Mouse (Mus musculus): Measurements from ENCODE around the gene Zfp628. TPM values are rescaled to one million over a fixed set of nuclear protein-coding genes. Genes with fewer than 3 reads are reported as not detected.

Gene Zfp628
- polyA plus RNA-seq, 1 experiment from 2014 or later = 3.9 TPM

DNA sequence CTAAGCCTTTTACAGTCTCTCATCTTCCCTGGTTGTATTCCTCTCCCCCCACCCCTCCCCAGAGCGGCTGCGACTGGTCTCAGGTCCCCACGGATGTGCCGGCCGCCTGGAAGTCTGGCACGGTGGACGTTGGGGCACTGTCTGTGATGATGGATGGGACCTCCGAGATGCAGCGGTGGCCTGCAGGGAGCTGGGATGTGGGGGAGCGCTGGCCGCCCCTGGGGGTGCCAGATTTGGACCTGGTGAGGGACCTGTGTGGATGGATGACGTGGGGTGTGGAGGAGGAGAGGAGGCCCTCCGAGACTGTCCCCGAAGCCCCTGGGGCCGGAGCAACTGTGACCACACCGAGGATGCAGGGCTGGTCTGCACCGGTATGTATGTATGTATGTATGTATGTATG, 13.3 kb downstream of the Zfp628 start:
- DNase-seq (ENCODE audit: low spot score) = no peak
- no peak overlapping the region for H3K4me3 ChIP-seq (replicated peaks; ENCODE audit: low read depth, low read length)
- H3K27ac ChIP-seq = no peak overlapping the region
- no peak overlapping the region for H3K4me2 ChIP-seq (ENCODE audit: low read length)
- H3K36me3 ChIP-seq (ENCODE audit: insufficient read depth, low read length) = no peaks in the 10 kb centered on the region
- no peaks in the 10 kb centered on the region for H3K9me3 ChIP-seq (replicated peaks; ENCODE audit: low read length)
- WGBS = 53% methylated on average over 17 of the region's 17 CpGs
- peaks cover 18% of the 10 kb centered on the region for H3K4me1 ChIP-seq (replicated peaks; ENCODE audit: insufficient read depth, low read length)
- TF ChIP-seq CTCF (IDR thresholded peaks at IDR 0.05; ENCODE audit: low read depth) = no peak
- H3K27me3 ChIP-seq (ENCODE audit: insufficient read depth, low read length) = no peaks in the 10 kb centered on the region
- no peak for ATAC-seq (replicated peaks; ENCODE audit: low FRiP score, low read depth)
- 0 out of 2 replicates have a peak overlapping the region, but pooled peaks have one; percentile 35 for H3K9ac ChIP-seq (ENCODE audit: low read depth, low read length)

DNA sequence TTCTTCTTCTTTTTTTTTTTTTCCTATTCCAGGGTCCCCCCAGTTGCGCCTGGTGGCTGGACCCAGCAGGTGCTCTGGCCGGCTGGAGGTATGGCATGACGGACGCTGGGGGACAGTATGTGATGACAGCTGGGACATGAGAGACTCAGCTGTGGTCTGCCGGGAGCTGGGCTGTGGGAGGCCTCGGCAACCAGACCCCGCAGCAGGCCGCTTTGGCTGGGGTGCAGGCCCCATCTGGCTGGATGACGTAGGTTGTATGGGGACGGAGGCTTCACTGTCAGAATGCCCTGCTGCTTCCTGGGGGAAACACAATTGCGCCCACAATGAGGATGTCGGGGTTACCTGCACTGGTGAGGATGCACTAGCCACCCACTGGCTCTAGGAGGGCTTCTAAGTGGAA, 18.1 kb downstream of the Zfp628 start:
- Histone ChIP-seq H3K9me3 (replicated peaks; ENCODE audit: low read length) (no peaks in the 10 kb centered on the region), H3K4me1 (replicated peaks; ENCODE audit: insufficient read depth, low read length) (no peaks in the 10 kb centered on the region), H3K9ac (ENCODE audit: low read depth, low read length) (no peak overlapping the region), H3K36me3 (ENCODE audit: insufficient read depth, low read length) (no peaks in the 10 kb centered on the region), H3K27me3 (ENCODE audit: insufficient read depth, low read length) (no peaks in the 10 kb centered on the region), H3K4me2 (ENCODE audit: low read length) (no peak overlapping the region), H3K27ac (no peak overlapping the region), H3K4me3 (replicated peaks; ENCODE audit: low read depth, low read length) (no peak overlapping the region)
- 79% methylated on average over 12 of the region's 12 CpGs for WGBS
- ATAC-seq (replicated peaks; ENCODE audit: low FRiP score, low read depth) (no peak), DNase-seq (ENCODE audit: low spot score) (no peak)
- TF ChIP-seq CTCF (IDR thresholded peaks at IDR 0.05; ENCODE audit: low read depth) = no peak

DNA sequence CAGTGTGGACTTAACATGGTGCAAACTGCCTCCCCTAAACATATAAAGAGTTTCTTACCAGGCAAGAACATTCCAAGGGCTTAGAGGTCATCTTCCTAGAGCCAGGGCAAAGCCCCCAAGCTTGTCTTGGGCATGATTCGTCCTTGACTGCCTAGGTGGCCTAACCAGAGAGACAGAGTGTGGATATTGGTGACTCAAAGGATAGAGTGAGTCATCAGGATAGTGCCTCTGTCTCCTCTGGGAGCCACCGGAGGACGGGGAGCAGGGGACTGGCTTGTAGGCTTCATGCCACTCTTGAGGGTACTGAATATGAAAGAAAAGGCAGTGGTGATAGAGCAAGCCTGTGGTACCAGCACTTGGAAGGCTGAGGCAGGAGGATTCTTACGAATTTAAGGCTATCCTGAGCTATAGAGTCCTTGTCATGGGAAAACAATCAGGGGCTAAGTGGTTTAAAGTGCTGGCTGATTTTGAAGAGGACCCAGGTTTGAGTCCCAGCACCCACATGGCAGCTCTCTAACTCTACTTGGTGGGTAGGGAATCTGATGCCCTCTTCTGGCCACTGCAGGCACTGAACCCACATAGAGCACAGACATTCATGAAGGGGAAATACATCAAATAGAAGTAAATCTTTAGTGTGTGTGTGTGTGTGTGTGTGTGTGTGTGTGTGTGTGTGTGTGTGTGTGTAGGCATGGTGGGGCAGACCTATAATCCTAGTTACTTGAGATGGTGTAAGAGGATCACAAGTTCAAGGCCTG, 19.3 kb downstream of the Zfp628 start:
- no peak overlapping the region for H3K4me2 ChIP-seq (ENCODE audit: low read length)
- no peak for ATAC-seq (replicated peaks; ENCODE audit: low FRiP score, low read depth)
- H3K27me3 ChIP-seq (ENCODE audit: insufficient read depth, low read length) = no peaks in the 10 kb centered on the region
- no peaks in the 10 kb centered on the region for H3K4me1 ChIP-seq (replicated peaks; ENCODE audit: insufficient read depth, low read length)
- no peak overlapping the region for H3K4me3 ChIP-seq (replicated peaks; ENCODE audit: low read depth, low read length)
- WGBS = 83% methylated on average over 4 of the region's 4 CpGs
- TF ChIP-seq CTCF (IDR thresholded peaks at IDR 0.05; ENCODE audit: low read depth) = no peak
- no peak for DNase-seq (ENCODE audit: low spot score)
- H3K9me3 ChIP-seq (replicated peaks; ENCODE audit: low read length) = no peaks in the 10 kb centered on the region
- H3K36me3 ChIP-seq (ENCODE audit: insufficient read depth, low read length) = no peaks in the 10 kb centered on the region
- H3K9ac ChIP-seq (ENCODE audit: low read depth, low read length) = no peak overlapping the region
- H3K27ac ChIP-seq = no peak overlapping the region

DNA sequence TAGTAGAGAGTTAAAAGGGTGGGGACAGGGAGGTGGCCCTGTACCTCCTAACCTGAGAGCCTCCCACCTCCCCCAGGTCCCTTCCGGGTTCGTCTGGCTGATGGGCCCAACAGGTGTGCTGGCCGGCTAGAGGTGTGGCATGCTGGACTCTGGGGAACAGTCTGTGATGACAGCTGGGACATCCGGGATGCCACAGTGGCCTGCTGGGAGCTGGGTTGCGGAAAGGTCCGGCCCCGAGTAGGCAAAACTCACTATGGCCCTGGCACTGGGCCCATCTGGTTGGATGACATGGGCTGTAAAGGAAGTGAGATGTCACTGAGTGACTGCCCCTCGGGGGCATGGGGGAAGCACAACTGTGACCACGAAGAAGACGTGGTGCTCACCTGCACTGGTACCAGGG, 21.8 kb downstream of the Zfp628 start:
- no peaks in the 10 kb centered on the region for H3K27me3 ChIP-seq (ENCODE audit: insufficient read depth, low read length)
- no peaks in the 10 kb centered on the region for H3K9me3 ChIP-seq (replicated peaks; ENCODE audit: low read length)
- H3K4me2 ChIP-seq (ENCODE audit: low read length) = no peak overlapping the region
- 71% methylated on average over 10 of the region's 10 CpGs for WGBS
- H3K27ac ChIP-seq = no peak overlapping the region
- no peaks in the 10 kb centered on the region for H3K4me1 ChIP-seq (replicated peaks; ENCODE audit: insufficient read depth, low read length)
- no peak overlapping the region for H3K4me3 ChIP-seq (replicated peaks; ENCODE audit: low read depth, low read length)
- ATAC-seq (replicated peaks; ENCODE audit: low FRiP score, low read depth) (no peak), DNase-seq (ENCODE audit: low spot score) (no peak)
- H3K36me3 ChIP-seq (ENCODE audit: insufficient read depth, low read length) = no peaks in the 10 kb centered on the region
- H3K9ac ChIP-seq (ENCODE audit: low read depth, low read length) = no peak overlapping the region
- TF ChIP-seq CTCF (IDR thresholded peaks at IDR 0.05; ENCODE audit: low read depth) = no peak

DNA sequence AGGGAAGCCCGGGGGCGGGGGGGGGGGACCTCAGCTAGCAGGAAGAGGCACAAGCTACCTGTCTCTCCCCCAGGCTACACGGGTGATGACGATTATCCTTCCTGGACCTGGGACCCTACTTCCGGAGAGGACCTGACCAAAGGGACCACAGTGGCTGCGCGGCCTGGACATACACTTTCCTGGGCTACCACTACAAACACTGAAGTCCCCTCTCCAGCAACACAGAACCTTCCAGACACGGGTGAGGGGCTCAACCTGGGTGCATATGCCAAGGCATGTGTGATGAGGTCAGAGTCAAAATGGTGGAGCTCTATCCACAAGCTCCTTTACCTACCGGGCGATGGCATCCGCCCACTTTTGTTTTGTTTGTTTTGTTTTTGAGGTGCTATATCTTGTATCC, 22.4 kb downstream of the Zfp628 start:
- H3K36me3 ChIP-seq (ENCODE audit: insufficient read depth, low read length) = no peaks in the 10 kb centered on the region
- H3K4me1 ChIP-seq (replicated peaks; ENCODE audit: insufficient read depth, low read length) = no peaks in the 10 kb centered on the region
- WGBS = 64% methylated on average over 10 of the region's 11 CpGs
- H3K4me3 ChIP-seq (replicated peaks; ENCODE audit: low read depth, low read length) = no peak overlapping the region
- TF ChIP-seq CTCF (IDR thresholded peaks at IDR 0.05; ENCODE audit: low read depth) = no peak
- ATAC-seq (replicated peaks; ENCODE audit: low FRiP score, low read depth) (no peak), DNase-seq (ENCODE audit: low spot score) (no peak)
- H3K27ac ChIP-seq = no peak overlapping the region
- no peaks in the 10 kb centered on the region for H3K9me3 ChIP-seq (replicated peaks; ENCODE audit: low read length)
- no peak overlapping the region for H3K4me2 ChIP-seq (ENCODE audit: low read length)
- H3K9ac ChIP-seq (ENCODE audit: low read depth, low read length) = no peak overlapping the region
- no peaks in the 10 kb centered on the region for H3K27me3 ChIP-seq (ENCODE audit: insufficient read depth, low read length)

DNA sequence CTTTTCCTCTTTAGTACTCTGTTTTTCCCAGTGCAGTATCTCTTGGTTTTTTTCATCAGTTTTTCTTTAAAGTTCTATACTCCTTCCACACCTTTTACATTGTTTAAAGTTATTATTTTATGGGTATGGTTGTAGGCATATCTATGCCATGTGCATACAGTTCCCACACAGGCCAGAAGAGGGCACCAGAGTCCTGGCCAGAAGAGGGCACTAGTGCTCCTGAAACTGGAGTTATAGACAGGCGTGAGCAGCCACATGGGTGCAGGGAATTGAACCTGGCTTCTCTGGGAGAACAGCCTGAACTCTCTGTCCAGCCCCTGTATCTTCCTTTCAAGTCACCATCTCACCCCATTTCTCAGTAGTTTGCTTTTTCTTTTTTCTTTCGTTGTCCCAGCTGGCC, 23.4 kb downstream of the Zfp628 start:
- no peak for ATAC-seq (replicated peaks; ENCODE audit: low FRiP score, low read depth)
- WGBS = 46% methylated on average over 2 of the region's 2 CpGs
- peak; percentile 72 for DNase-seq (ENCODE audit: low spot score)
- no peaks in the 10 kb centered on the region for H3K9me3 ChIP-seq (replicated peaks; ENCODE audit: low read length)
- TF ChIP-seq CTCF (IDR thresholded peaks at IDR 0.05; ENCODE audit: low read depth) = peak; percentile 94
- no peak overlapping the region for H3K27ac ChIP-seq
- H3K4me1 ChIP-seq (replicated peaks; ENCODE audit: insufficient read depth, low read length) = no peaks in the 10 kb centered on the region
- no peak overlapping the region for H3K4me3 ChIP-seq (replicated peaks; ENCODE audit: low read depth, low read length)
- no peaks in the 10 kb centered on the region for H3K36me3 ChIP-seq (ENCODE audit: insufficient read depth, low read length)
- no peak overlapping the region for H3K4me2 ChIP-seq (ENCODE audit: low read length)
- H3K9ac ChIP-seq (ENCODE audit: low read depth, low read length) = no peak overlapping the region
- no peaks in the 10 kb centered on the region for H3K27me3 ChIP-seq (ENCODE audit: insufficient read depth, low read length)

DNA sequence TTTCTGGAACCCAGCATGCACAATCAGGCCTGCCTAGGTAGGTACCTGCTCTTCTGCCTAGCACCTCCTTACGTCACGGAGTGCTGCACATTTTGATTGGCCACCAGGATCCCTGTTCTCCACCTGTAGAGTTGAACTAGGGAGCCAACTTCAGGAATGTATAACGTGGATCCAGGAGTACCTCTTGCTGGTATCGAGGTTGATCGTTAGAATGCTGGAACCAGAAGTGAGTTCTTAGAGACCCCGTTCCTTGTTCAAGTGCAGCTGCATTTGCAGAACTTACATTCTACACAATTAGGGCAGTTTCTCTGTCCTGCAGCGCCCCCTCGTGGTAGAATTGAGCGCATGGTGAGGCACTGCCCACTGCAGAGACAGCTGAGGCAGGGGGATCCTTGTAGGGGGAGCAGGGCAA, 25.1 kb downstream of the Zfp628 start:
- H3K4me1 ChIP-seq (replicated peaks; ENCODE audit: insufficient read depth, low read length) = no peaks in the 10 kb centered on the region
- no peak overlapping the region for H3K9ac ChIP-seq (ENCODE audit: low read depth, low read length)
- DNase-seq (ENCODE audit: low spot score) = peak; percentile 77
- peak; percentile 67; the same call in 1 of the 2 replicates for ATAC-seq (replicated peaks; ENCODE audit: low FRiP score, low read depth)
- no peaks in the 10 kb centered on the region for H3K9me3 ChIP-seq (replicated peaks; ENCODE audit: low read length)
- no peak overlapping the region for H3K4me3 ChIP-seq (replicated peaks; ENCODE audit: low read depth, low read length)
- no peak overlapping the region for H3K4me2 ChIP-seq (ENCODE audit: low read length)
- no peaks in the 10 kb centered on the region for H3K36me3 ChIP-seq (ENCODE audit: insufficient read depth, low read length)
- H3K27me3 ChIP-seq (ENCODE audit: insufficient read depth, low read length) = no peaks in the 10 kb centered on the region
- TF ChIP-seq CTCF (IDR thresholded peaks at IDR 0.05; ENCODE audit: low read depth) = peak; percentile 83
- no peak overlapping the region for H3K27ac ChIP-seq
- WGBS = 19% methylated on average over 9 of the region's 9 CpGs

Data from kidney, postnatal 0 days (tissue).